Mouse (Mus musculus) neural tube, embryonic 15.5 days (tissue): ENCODE measurements around the gene Pianp. TPM values are rescaled to one million over a fixed set of nuclear protein-coding genes. Genes with fewer than 3 reads are reported as not detected.
"Not testable (repeated sequence)": the region's sequence is repeated elsewhere in the genome, so short reads cannot be mapped to it uniquely, and the experiment has no call there.

ENCODE experiments used
- ATAC-seq: fragments of 200-750 bp; cut with Nextera tagmentation; 2 replicates; pipeline ENCODE4 v1.8.0; 2017; ENCODE audit warnings: mild to moderate bottlenecking, moderate TSS enrichment, moderate library complexity; ENCODE audit not compliant: low FRiP score
- H3K27ac ChIP-seq: fragments of 300-500 bp; sonication (generic); replicated peaks from 2 replicates; pipeline ENCODE4 v1.5.1; 2015; ENCODE audit warnings: mild to moderate bottlenecking, inconsistent platforms
- H3K27me3 ChIP-seq: fragments of 300-500 bp; sonication (generic); replicated peaks from 2 replicates; pipeline ENCODE4 v1.6.1; 2015; ENCODE audit warnings: inconsistent platforms
- H3K36me3 ChIP-seq: fragments of 300-500 bp; sonication (generic); 2 replicates; pipeline ENCODE4 v1.6.1; 2015; ENCODE audit warnings: inconsistent platforms
- H3K4me1 ChIP-seq: fragments of 300-500 bp; sonication (generic); 2 replicates; pipeline ENCODE4 v1.6.1; 2015; ENCODE audit warnings: inconsistent platforms
- H3K4me2 ChIP-seq: fragments of 300-500 bp; sonication (generic); 2 replicates; pipeline ENCODE4 v1.6.1; 2015; ENCODE audit warnings: inconsistent platforms, mild to moderate bottlenecking, moderate library complexity
- H3K4me3 ChIP-seq: fragments of 300-500 bp; sonication (generic); replicated peaks from 2 replicates; pipeline ENCODE4 v1.5.1; 2015; ENCODE audit warnings: mild to moderate bottlenecking, inconsistent platforms
- H3K9ac ChIP-seq: fragments of 300-500 bp; sonication (generic); replicated peaks from 2 replicates; pipeline ENCODE4 v1.6.1; 2015; ENCODE audit warnings: mild to moderate bottlenecking, inconsistent platforms
- H3K9me3 ChIP-seq: fragments of 300-500 bp; sonication (generic); replicated peaks from 2 replicates; pipeline ENCODE4 v1.6.1; 2016; ENCODE audit warnings: inconsistent platforms
- WGBS: fragments of 180-500 bp; shearing (Covaris S2); methylation state at CpG from one replicate; pipeline ENCODE4 v1.1.7; 2015; ENCODE audit warnings: mixed read lengths; 5-methylcytosine and 5-hydroxymethylcytosine counted together
- polyA plus RNA-seq: library from polyadenylated mRNA; unstranded; fragments of >200 nt; fragmentation: Nextera tagmentation; extraction: Ambion mirVana; gene quantifications from 2 replicates; pipeline ENCODE4 v1.2.1, GENCODE M21; 2015

Pianp gene
- polyA plus RNA-seq, 1 experiment from 2014 or later, result 72.4 TPM

- ATAC-seq, result no peak
- H3K9ac ChIP-seq, result peak within 1 kb of the TSS; percentile 87
- no peaks in the 10 kb centered on the region for H3K9me3 ChIP-seq
- H3K4me1 ChIP-seq, result peaks cover 40% of the 10 kb centered on the region
- peaks cover 17% of the 10 kb centered on the region; the same call in 1 of the 2 replicates for H3K36me3 ChIP-seq
- peak within 1 kb of the TSS; percentile 92 for H3K4me2 ChIP-seq
- no peaks in the 10 kb centered on the region for H3K27me3 ChIP-seq
- H3K4me3 ChIP-seq, result peak within 1 kb of the TSS; percentile 70
- peak within 1 kb of the TSS; percentile 98 for H3K27ac ChIP-seq
- WGBS, result 0% methylated on average over 2 of the region's 3 CpGs
Measured at GRCm38 (mm10) chr6:125009129-125009180, 12.5 kb downstream of the Pianp start, which contains the start of gene Zfp384. TSS of gene Zfp384 (plus strand) at chr6:125009145.

- peak overlapping the region; percentile 87 for H3K9ac ChIP-seq
- no peaks in the 10 kb centered on the region for H3K9me3 ChIP-seq
- WGBS, result under 1% methylated on average over 47 of the region's 78 CpGs
Measured at GRCm38 (mm10) chr6:125009181-125010073, 12.9 kb downstream of the Pianp start.

DNA sequence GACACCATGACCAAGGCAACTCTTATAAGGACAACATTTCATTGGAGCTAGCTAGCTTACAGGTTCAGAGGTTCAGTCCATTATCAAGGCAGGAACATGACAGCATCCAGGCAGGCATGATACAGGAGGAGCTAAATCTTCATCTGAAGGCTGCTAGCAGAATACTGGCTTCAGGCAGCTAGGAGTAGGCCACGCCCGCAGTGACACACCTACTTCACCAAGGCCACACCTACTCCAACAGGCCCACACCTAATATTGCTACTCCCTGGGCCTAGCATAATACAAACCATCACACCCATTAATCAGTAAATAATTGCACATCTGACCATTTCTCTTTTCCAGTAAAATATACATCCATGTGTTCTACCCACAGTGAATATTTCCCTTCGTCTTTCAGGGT, 21.2 kb downstream of the Pianp start:
- Histone ChIP-seq H3K4me1 (peaks cover 4% of the 10 kb centered on the region), H3K4me2 (no peak overlapping the region)
- 94% methylated on average over 3 of the region's 3 CpGs for WGBS

More at GRCm38 (mm10) chr6:125009181-125010073, 12.9 kb downstream of the Pianp start:
- Histone ChIP-seq H3K36me3 (peaks cover 20% of the 10 kb centered on the region), H3K4me3 (peak overlapping the region; percentile 70), H3K4me1 (peaks cover 40% of the 10 kb centered on the region), H3K27ac (peak overlapping the region; percentile 98), H3K4me2 (peak overlapping the region; percentile 92), H3K27me3 (no peaks in the 10 kb centered on the region)
- peak; percentile 88 for ATAC-seq

DNA sequence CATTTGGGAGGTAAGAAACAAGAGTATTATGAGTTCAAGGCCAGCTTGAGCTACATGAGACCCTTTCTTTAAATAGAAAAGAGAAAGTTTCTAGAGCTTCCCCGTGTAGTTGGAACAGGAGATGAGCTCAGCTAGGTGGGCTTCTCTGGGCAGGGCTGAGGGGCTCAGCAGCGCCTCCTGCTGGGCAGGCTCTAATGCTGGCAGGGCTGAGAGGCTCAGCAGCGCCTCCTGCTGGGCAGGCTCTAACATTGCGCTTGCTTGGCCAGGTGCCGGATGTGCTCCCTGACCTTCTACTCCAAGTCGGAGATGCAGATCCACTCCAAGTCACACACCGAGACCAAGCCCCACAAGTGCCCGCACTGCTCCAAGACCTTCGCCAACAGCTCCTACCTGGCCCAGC, 34.0 kb downstream of the Pianp start:
- peaks cover 58% of the 10 kb centered on the region for H3K36me3 ChIP-seq
- H3K4me3 ChIP-seq, H3K9me3 ChIP-seq, H3K27ac ChIP-seq, H3K4me2 ChIP-seq, H3K4me1 ChIP-seq, H3K27me3 ChIP-seq, H3K9ac ChIP-seq, ATAC-seq: not testable (repeated sequence)
- 37% methylated on average over 8 of the region's 9 CpGs for WGBS

More for the DNA sequence above, 21.2 kb downstream of the Pianp start:
- Histone ChIP-seq H3K4me3 (no peak overlapping the region), H3K9me3 (no peaks in the 10 kb centered on the region), H3K27ac (no peak overlapping the region), H3K36me3 (peaks cover 60% of the 10 kb centered on the region), H3K27me3 (no peaks in the 10 kb centered on the region), H3K9ac (no peak overlapping the region)
- no peak for ATAC-seq

- Histone ChIP-seq H3K4me1 (no peaks in the 10 kb centered on the region), H3K9ac (no peak overlapping the region), H3K4me3 (no peak overlapping the region), H3K9me3 (no peaks in the 10 kb centered on the region), H3K27ac (no peak overlapping the region), H3K4me2 (no peak overlapping the region), H3K27me3 (no peaks in the 10 kb centered on the region), H3K36me3 (peaks cover 64% of the 10 kb centered on the region)
- WGBS, result 93% methylated on average over 16 of the region's 16 CpGs
- ATAC-seq, result peak; percentile 23; the same call in 1 of the 2 replicates
Measured at GRCm38 (mm10) chr6:125031604-125032003, 35.1 kb downstream of the Pianp start.

GRCm38 (mm10) chr6:125038666-125039065, 42.2 kb downstream of the Pianp start:
- Histone ChIP-seq H3K4me2 (peak overlapping the region; percentile 80), H3K36me3 (peaks cover 30% of the 10 kb centered on the region), H3K27ac (peak overlapping the region; percentile 72), H3K9ac (no peak overlapping the region), H3K27me3 (no peaks in the 10 kb centered on the region), H3K4me3 (peak overlapping the region; percentile 72), H3K4me1 (peaks cover 20% of the 10 kb centered on the region), H3K9me3 (no peaks in the 10 kb centered on the region)
- ATAC-seq, result no peak
- WGBS, result 93% methylated on average over 4 of the region's 4 CpGs

GRCm38 (mm10) chr6:125039131-125039530, 42.6 kb downstream of the Pianp start:
- Histone ChIP-seq H3K9ac (no peak overlapping the region; the same call in 1 of the 2 replicates), H3K9me3 (no peaks in the 10 kb centered on the region), H3K4me3 (peak overlapping the region; percentile 72), H3K4me2 (peak overlapping the region; percentile 80), H3K36me3 (peaks cover 30% of the 10 kb centered on the region), H3K27me3 (no peaks in the 10 kb centered on the region), H3K4me1 (peaks cover 20% of the 10 kb centered on the region), H3K27ac (peak overlapping the region; percentile 72)
- peak; percentile 52 for ATAC-seq
- 4% methylated on average over 8 of the region's 8 CpGs for WGBS

- H3K4me3 ChIP-seq, result peak within 1 kb of the TSS; percentile 72
- H3K4me2 ChIP-seq, result peak within 1 kb of the TSS; percentile 80
- peak; percentile 97 for ATAC-seq
- H3K27me3 ChIP-seq, result no peaks in the 10 kb centered on the region
- no peaks in the 10 kb centered on the region for H3K9me3 ChIP-seq
- H3K27ac ChIP-seq, result peak within 1 kb of the TSS; percentile 79
- peak within 1 kb of the TSS; percentile 73 for H3K9ac ChIP-seq
- peaks cover 20% of the 10 kb centered on the region for H3K4me1 ChIP-seq
- under 1% methylated on average over 26 of the region's 26 CpGs for WGBS
- peaks cover 33% of the 10 kb centered on the region for H3K36me3 ChIP-seq
Measured at GRCm38 (mm10) chr6:125039533-125040153, 43.1 kb downstream of the Pianp start, which contains the start of gene Ing4. TSS of gene Ing4 (plus strand) at chr6:125039760.

DNA sequence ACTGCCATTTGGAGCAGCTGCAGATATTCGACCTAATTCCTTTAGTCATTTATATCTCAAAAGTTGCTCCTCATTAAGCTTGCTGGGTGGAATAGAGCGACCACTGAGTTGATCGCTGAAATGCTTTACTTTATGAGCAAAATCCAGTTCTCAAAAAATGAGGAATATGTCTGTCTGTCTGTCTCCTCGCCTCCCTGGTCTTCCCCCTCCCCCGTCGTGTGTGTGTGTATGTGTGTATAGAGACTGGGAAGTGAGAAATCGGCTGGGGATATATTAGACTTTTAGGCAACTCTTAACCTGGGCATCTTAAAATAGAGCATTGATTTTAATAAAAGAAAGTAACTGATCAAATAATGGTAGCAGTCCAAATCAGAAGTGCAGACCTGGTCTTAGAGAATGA, 43.7 kb downstream of the Pianp start:
- H3K4me1 ChIP-seq, result peaks cover 20% of the 10 kb centered on the region
- no peak for ATAC-seq
- H3K4me2 ChIP-seq, result peak overlapping the region; percentile 80
- H3K9me3 ChIP-seq, result no peaks in the 10 kb centered on the region
- peaks cover 33% of the 10 kb centered on the region for H3K36me3 ChIP-seq
- H3K9ac ChIP-seq, result peak overlapping the region; percentile 73
- no peaks in the 10 kb centered on the region for H3K27me3 ChIP-seq
- H3K27ac ChIP-seq, result peak overlapping the region; percentile 79
- H3K4me3 ChIP-seq, result peak overlapping the region; percentile 72
- WGBS, result 25% methylated on average over 7 of the region's 7 CpGs

GRCm38 (mm10) chr6:125041047-125041446, 44.6 kb downstream of the Pianp start:
- Histone ChIP-seq H3K9me3 (no peaks in the 10 kb centered on the region), H3K9ac (no peak overlapping the region), H3K4me3 (no peak overlapping the region), H3K27ac (no peak overlapping the region), H3K36me3 (peaks cover 31% of the 10 kb centered on the region), H3K4me1 (peaks cover 20% of the 10 kb centered on the region), H3K27me3 (no peaks in the 10 kb centered on the region), H3K4me2 (no peak overlapping the region)
- WGBS, result 89% methylated on average over 7 of the region's 7 CpGs
- no peak for ATAC-seq

DNA sequence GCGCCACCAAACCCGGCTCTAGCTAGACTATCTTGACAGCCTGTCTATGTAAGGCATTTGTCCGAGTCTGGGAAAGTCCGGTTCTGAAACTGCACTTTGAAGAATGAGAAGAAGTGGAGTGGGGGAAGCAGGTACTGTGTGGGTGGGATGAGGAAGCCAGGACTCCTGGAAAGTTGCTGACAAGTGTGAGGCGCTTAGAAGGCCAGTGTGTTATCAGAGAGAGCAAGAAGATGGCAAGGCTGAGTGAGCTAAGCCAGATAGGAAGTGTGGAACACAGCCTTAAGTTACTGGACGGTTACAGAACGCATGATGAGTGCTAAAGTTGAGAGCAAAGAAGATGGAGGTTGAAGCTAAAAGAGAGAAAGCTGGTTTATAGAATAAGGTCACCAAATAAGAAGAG, 45.6 kb downstream of the Pianp start:
- no peaks in the 10 kb centered on the region for H3K9me3 ChIP-seq
- H3K27ac ChIP-seq, result no peak overlapping the region
- H3K4me2 ChIP-seq, result no peak overlapping the region
- H3K36me3 ChIP-seq, result peaks cover 32% of the 10 kb centered on the region
- no peak for ATAC-seq
- H3K9ac ChIP-seq, result no peak overlapping the region
- no peaks in the 10 kb centered on the region for H3K27me3 ChIP-seq
- H3K4me1 ChIP-seq, result peaks cover 20% of the 10 kb centered on the region
- H3K4me3 ChIP-seq, result no peak overlapping the region
- 94% methylated on average over 7 of the region's 7 CpGs for WGBS

DNA sequence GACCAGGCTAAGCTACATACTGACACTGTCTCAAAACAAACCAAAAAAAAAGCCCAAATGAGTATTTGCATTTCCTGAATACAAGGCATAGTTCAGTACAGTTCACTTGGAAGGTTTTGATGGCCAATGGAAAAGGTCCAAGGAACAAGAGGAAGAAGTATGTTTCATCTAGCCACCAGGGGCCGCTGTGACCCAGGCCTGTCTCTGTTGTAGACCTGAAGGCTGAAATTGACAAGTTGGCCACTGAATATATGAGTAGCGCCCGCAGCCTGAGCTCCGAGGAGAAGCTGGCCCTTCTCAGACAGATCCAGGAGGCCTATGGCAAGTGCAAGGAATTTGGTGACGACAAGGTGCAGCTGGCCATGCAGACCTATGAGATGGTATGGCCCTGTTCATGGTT, 50.2 kb downstream of the Pianp start:
- ATAC-seq, result 0 out of 2 replicates have a peak, but pooled peaks have one; percentile 19
- no peaks in the 10 kb centered on the region for H3K27me3 ChIP-seq
- no peak overlapping the region for H3K4me3 ChIP-seq
- H3K9ac ChIP-seq, result no peak overlapping the region
- no peak overlapping the region for H3K4me2 ChIP-seq
- no peak overlapping the region for H3K27ac ChIP-seq
- 36% methylated on average over 5 of the region's 5 CpGs for WGBS
- no peaks in the 10 kb centered on the region; the same call in 1 of the 2 replicates for H3K4me1 ChIP-seq
- no peaks in the 10 kb centered on the region for H3K9me3 ChIP-seq
- peaks cover 75% of the 10 kb centered on the region for H3K36me3 ChIP-seq
